In the genomic region with DNA sequence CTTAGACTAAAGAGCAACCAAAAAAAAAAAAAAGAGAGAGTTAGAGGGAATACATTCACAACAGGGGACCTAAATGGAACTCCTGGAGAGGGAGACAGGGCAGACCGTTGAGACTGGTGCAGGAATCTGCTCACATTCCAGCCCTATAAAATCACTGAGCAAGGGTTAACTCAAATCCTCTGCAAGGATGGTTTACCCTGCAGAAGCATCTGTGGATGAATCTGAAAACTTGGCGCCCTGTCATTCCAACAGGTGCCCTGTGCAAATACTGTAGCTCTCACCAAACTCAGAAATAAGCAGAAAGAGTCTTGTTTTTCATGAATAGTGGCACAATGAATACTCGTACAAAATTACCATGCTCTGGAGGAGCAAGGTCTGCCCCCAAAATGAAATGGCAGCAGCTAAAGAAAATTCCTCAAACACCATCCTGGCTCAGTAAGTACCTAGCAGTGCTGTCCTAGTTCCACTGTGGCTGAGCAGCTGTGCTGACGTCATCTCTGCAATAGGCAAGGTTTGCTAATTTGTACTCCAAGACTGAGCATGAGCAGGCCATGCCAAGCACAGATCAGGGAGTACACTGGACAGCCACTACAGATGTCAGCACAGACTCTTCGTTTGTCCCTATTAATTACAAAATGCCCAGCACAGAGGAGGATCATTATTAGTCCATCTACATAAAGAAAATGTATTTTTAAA, we compare ENCODE assay signal across 10 mouse cellular contexts.
DNase-seq lines count a peak whose midpoint lies in the region; ATAC-seq and TF ChIP-seq lines count a peak whose summit lies in the region.
"Had no signal": no experiment of that assay in that cellular context is flagged by ENCODE, and none has a peak within 500 bp of the region (broad histone marks: within the 10 kb centered on the region; RNA-seq: fewer than 3 reads in every experiment).

No protein-coding gene starts in this region.

- no peak overlapping the region for H3K27ac ChIP-seq in lung, embryonic 14.5 days (ENCODE audit: low read depth)
- H3K27ac ChIP-seq in heart, embryonic 10.5 days = peak overlapping the region; percentile 64; the same call in 1 of the 2 replicates
- H3K27ac ChIP-seq: forebrain, embryonic 12.5 days; hindbrain, embryonic 15.5 days; lung, embryonic 15.5 days had no signal

- H3K4me2 ChIP-seq in lung, embryonic 14.5 days = no peak overlapping the region
- H3K4me2 ChIP-seq: forebrain, embryonic 12.5 days; hindbrain, embryonic 15.5 days; lung, embryonic 15.5 days had no signal

- H3K4me1 ChIP-seq in lung, embryonic 14.5 days (ENCODE audit: insufficient read depth) = peaks cover 35% of the 10 kb centered on the region
- peaks cover 37% of the 10 kb centered on the region for H3K4me1 ChIP-seq in heart, embryonic 10.5 days

- no peaks in the 10 kb centered on the region for H3K27me3 ChIP-seq in lung, embryonic 14.5 days (ENCODE audit: insufficient read depth, low read length)
- H3K27me3 ChIP-seq in heart, embryonic 10.5 days (ENCODE audit: insufficient read depth, poor library complexity, severe bottlenecking) = no peaks in the 10 kb centered on the region
- H3K27me3 ChIP-seq: forebrain, embryonic 12.5 days; hindbrain, embryonic 15.5 days; lung, embryonic 15.5 days had no signal

- no peak overlapping the region for H3K4me3 ChIP-seq in lung, embryonic 14.5 days (ENCODE audit: low read depth, low read length)
- no peak overlapping the region for H3K4me3 ChIP-seq in heart, embryonic 10.5 days
- H3K4me3 ChIP-seq: forebrain, embryonic 12.5 days; hindbrain, embryonic 15.5 days; lung, embryonic 15.5 days had no signal

- DNase-seq in lung, embryonic 14.5 days = peak; percentile 19
- no peak for DNase-seq in lung, postnatal 25 days (ENCODE audit: low spot score)
- peak; percentile 37 for DNase-seq in embryo, embryonic 11 days
- DNase-seq in heart, embryonic 10.5 days (ENCODE audit: low spot score) = no peak
- peak; percentile 72 for DNase-seq in retina, postnatal 1 day
- DNase-seq in cerebellum, adult 8-10 months = no peak
- DNase-seq in right cerebral cortex, postnatal 10 days (ENCODE audit: low spot score in 2 of 2) = no peak

- TF ChIP-seq CTCF in lung, embryonic 14.5 days (IDR thresholded peaks at IDR 0.05; ENCODE audit: low read depth) = no peak

- no peak for ATAC-seq in lung, embryonic 14.5 days (ENCODE audit: insufficient read depth)

- 30% methylated on average over 5 of the region's 5 CpGs for WGBS in lung, embryonic 14.5 days
- 40% methylated on average over 5 of the region's 5 CpGs for WGBS in heart, embryonic 10.5 days

- H3K9me3 ChIP-seq in lung, embryonic 14.5 days (ENCODE audit: low read depth, low read length) = no peaks in the 10 kb centered on the region
- H3K9me3 ChIP-seq in heart, embryonic 10.5 days = no peaks in the 10 kb centered on the region
- H3K9me3 ChIP-seq: forebrain, embryonic 12.5 days; hindbrain, embryonic 15.5 days; lung, embryonic 15.5 days had no signal

- H3K36me3 ChIP-seq in lung, embryonic 14.5 days (ENCODE audit: insufficient read depth) = no peaks in the 10 kb centered on the region
- no peaks in the 10 kb centered on the region for H3K36me3 ChIP-seq in heart, embryonic 10.5 days
- H3K36me3 ChIP-seq: forebrain, embryonic 12.5 days; hindbrain, embryonic 15.5 days; lung, embryonic 15.5 days had no signal

- H3K9ac ChIP-seq in lung, embryonic 14.5 days = no peak overlapping the region
- H3K9ac ChIP-seq: forebrain, embryonic 12.5 days; hindbrain, embryonic 15.5 days; lung, embryonic 15.5 days had no signal

Comparison
In these comparisons a context has a peak if more than half of its experiments do, and no peak if none do; other contexts are left out.
1. DNase-seq: peak in lung, embryonic 14.5 days (single experiment), embryo, embryonic 11 days (single experiment) and retina, postnatal 1 day (single experiment); none in lung, postnatal 25 days (single experiment), heart, embryonic 10.5 days (single experiment), cerebellum, adult 8-10 months (single experiment) and right cerebral cortex, postnatal 10 days (0 of 2).